27 mouse cellular contexts compared by ENCODE assay signal in the genomic region with DNA sequence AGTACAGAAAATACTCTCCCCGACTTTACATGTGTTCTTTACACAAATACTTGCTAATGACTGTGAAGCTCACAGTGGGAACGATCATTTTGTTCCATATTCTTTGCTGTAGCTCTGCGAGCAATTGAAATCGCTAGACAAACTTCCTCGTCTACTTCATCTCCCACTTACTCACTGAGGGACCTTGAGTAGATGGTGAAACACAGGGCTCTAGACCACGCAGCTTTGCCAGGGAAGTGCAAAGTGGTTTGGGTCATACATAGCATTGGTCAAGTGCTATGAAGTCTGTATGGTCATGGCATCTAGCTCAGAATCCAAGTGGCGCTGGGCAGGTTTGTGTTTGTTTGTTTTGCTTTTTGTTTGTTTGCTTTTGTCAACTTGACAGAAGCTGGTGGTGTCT.
A peak's percentile ranks its signal among the peaks of the same experiment; 100 is the strongest.
DNase-seq lines count a peak whose midpoint lies in the region; ATAC-seq and TF ChIP-seq lines count a peak whose summit lies in the region.
"Had no signal": no experiment of that assay in that cellular context is flagged by ENCODE, and none has a peak within 500 bp of the region (broad histone marks: within the 10 kb centered on the region; RNA-seq: fewer than 3 reads in every experiment).

No protein-coding gene starts in this region.

- DNase-seq in CD4-positive, CD25-positive, alpha-beta regulatory T cell, adult 2 months (ENCODE audit: low read depth, low spot score), result peak; percentile 18
- DNase-seq in 416B (ENCODE audit: low read depth), result peak; percentile 43
- DNase-seq in forebrain, postnatal 0 days, result no peak
- DNase-seq: adrenal gland, postnatal 10 days; adrenal gland, postnatal 36 days; B cell, adult 2 months; cerebellum, adult 18-20 months; cerebellum, adult 9-10 months; cerebellum, postnatal 25 days; gastrocnemius, postnatal 25 days; heart, adult 18-20 months; heart, postnatal 10 days; heart, postnatal 36 days had no signal

- peak overlapping the region; percentile 26 for H3K4me3 ChIP-seq in megakaryocyte, embryonic 14.5 days (replicated peaks)
- no peak overlapping the region for H3K4me3 ChIP-seq in forebrain, postnatal 0 days (ENCODE audit: low read depth, low read length)
- H3K4me3 ChIP-seq: embryonic facial prominence, embryonic 12.5 days; embryonic facial prominence, embryonic 15.5 days; heart, embryonic 12.5 days; heart, embryonic 15.5 days; hindbrain, embryonic 10.5 days; hindbrain, embryonic 13.5 days had no signal

- H3K4me1 ChIP-seq in megakaryocyte, embryonic 14.5 days, result peaks cover 74% of the 10 kb centered on the region
- no peaks in the 10 kb centered on the region for H3K4me1 ChIP-seq in forebrain, postnatal 0 days (ENCODE audit: insufficient read depth)

- H3K27ac ChIP-seq in forebrain, postnatal 0 days (ENCODE audit: low read depth, low read length), result no peak overlapping the region
- H3K27ac ChIP-seq: embryonic facial prominence, embryonic 12.5 days; embryonic facial prominence, embryonic 15.5 days; heart, embryonic 15.5 days; hindbrain, embryonic 10.5 days; hindbrain, embryonic 13.5 days had no signal

- no peak for TF ChIP-seq CTCF in forebrain, postnatal 0 days (IDR thresholded peaks at IDR 0.05; ENCODE audit: low read depth)

- H3K9me3 ChIP-seq in megakaryocyte, embryonic 14.5 days, result peaks cover under 1% of the 10 kb centered on the region; the same call in 1 of the 2 replicates
- H3K9me3 ChIP-seq in forebrain, postnatal 0 days (ENCODE audit: low read length), result no peaks in the 10 kb centered on the region
- H3K9me3 ChIP-seq: embryonic facial prominence, embryonic 12.5 days; embryonic facial prominence, embryonic 15.5 days; G1E; heart, embryonic 12.5 days; heart, embryonic 15.5 days; hindbrain, embryonic 10.5 days; hindbrain, embryonic 13.5 days had no signal

- H3K36me3 ChIP-seq in megakaryocyte, embryonic 14.5 days (replicated peaks; ENCODE audit: low read length), result peaks cover 72% of the 10 kb centered on the region
- H3K36me3 ChIP-seq in forebrain, postnatal 0 days (ENCODE audit: insufficient read depth), result no peaks in the 10 kb centered on the region
- H3K36me3 ChIP-seq: embryonic facial prominence, embryonic 12.5 days; embryonic facial prominence, embryonic 15.5 days; heart, embryonic 12.5 days; heart, embryonic 15.5 days; hindbrain, embryonic 10.5 days; hindbrain, embryonic 13.5 days had no signal

- no peak overlapping the region for H3K9ac ChIP-seq in forebrain, postnatal 0 days
- H3K9ac ChIP-seq: embryonic facial prominence, embryonic 12.5 days; embryonic facial prominence, embryonic 15.5 days; heart, embryonic 12.5 days; heart, embryonic 15.5 days; hindbrain, embryonic 13.5 days had no signal

- no peaks in the 10 kb centered on the region for H3K27me3 ChIP-seq in megakaryocyte, embryonic 14.5 days (replicated peaks)
- H3K27me3 ChIP-seq in forebrain, postnatal 0 days (ENCODE audit: insufficient read depth, low read length), result no peaks in the 10 kb centered on the region
- H3K27me3 ChIP-seq: embryonic facial prominence, embryonic 12.5 days; embryonic facial prominence, embryonic 15.5 days; heart, embryonic 12.5 days; heart, embryonic 15.5 days; Patski had no signal

- 88% methylated on average over 7 of the region's 7 CpGs for WGBS in forebrain, postnatal 0 days

- no peak overlapping the region for H3K4me2 ChIP-seq in forebrain, postnatal 0 days (ENCODE audit: low read depth)
- H3K4me2 ChIP-seq: embryonic facial prominence, embryonic 12.5 days; embryonic facial prominence, embryonic 15.5 days; heart, embryonic 12.5 days; heart, embryonic 15.5 days; hindbrain, embryonic 13.5 days had no signal

- ATAC-seq in CD4-positive, CD25-positive, alpha-beta regulatory T cell, adult 4 months, result no peak
- ATAC-seq in megakaryocyte, adult 5-6 weeks (ENCODE audit: poor library complexity, severe bottlenecking), result no peak
- ATAC-seq in forebrain, postnatal 0 days, result no peak
- ATAC-seq: forebrain, embryonic 14.5 days; hindbrain, embryonic 16.5 days; inflammation-experienced regulatory T-cells, adult 6 months; Patski had no signal
